Mouse (Mus musculus): ENCODE data around the gene Ank2.

Ank2 gene

GRCm38 (mm10) chr3:127015175-127015574 lies 484.0 kb downstream of the Ank2 start:
- no peak for DNase-seq

- DNase-seq = no peak
Measured at GRCm38 (mm10) chr3:127013976-127014375, 485.2 kb downstream of the Ank2 start.

GRCm38 (mm10) chr3:127012525-127012924 lies 486.6 kb downstream of the Ank2 start:
- peak; percentile 56 for DNase-seq

- DNase-seq = no peak
Measured at GRCm38 (mm10) chr3:127005898-127006673, 493.1 kb downstream of the Ank2 start.

GRCm38 (mm10) chr3:127004860-127005633 lies 494.1 kb downstream of the Ank2 start:
- no peak for DNase-seq

GRCm38 (mm10) chr3:127003946-127004345 lies 495.2 kb downstream of the Ank2 start:
- DNase-seq = no peak

- no peak for DNase-seq
Measured at GRCm38 (mm10) chr3:126998742-126999112, 500.4 kb downstream of the Ank2 start.

GRCm38 (mm10) chr3:126998008-126998741 lies 501.0 kb downstream of the Ank2 start:
- peak; percentile 32 for DNase-seq

GRCm38 (mm10) chr3:126997391-126998007 lies 501.7 kb downstream of the Ank2 start:
- DNase-seq = peak; percentile 32

GRCm38 (mm10) chr3:126996721-126997120 lies 502.4 kb downstream of the Ank2 start:
- peak; percentile 37 for DNase-seq

GRCm38 (mm10) chr3:126995970-126996369 lies 503.2 kb downstream of the Ank2 start:
- DNase-seq = peak; percentile 36

GRCm38 (mm10) chr3:126994149-126994548 lies 505.0 kb downstream of the Ank2 start:
- peak; percentile 56 for DNase-seq

- no peak for DNase-seq
Measured at GRCm38 (mm10) chr3:126989936-126990335, 509.2 kb downstream of the Ank2 start.

- no peak for DNase-seq
Measured at GRCm38 (mm10) chr3:126986687-126987086, 512.5 kb downstream of the Ank2 start.

- no peak for DNase-seq
Measured at GRCm38 (mm10) chr3:126982814-126983213, 516.3 kb downstream of the Ank2 start.

GRCm38 (mm10) chr3:126981163-126981562 lies 518.0 kb downstream of the Ank2 start:
- no peak for DNase-seq

- DNase-seq = no peak
Measured at GRCm38 (mm10) chr3:126979635-126980034, 519.5 kb downstream of the Ank2 start.

GRCm38 (mm10) chr3:126978768-126979410 lies 520.3 kb downstream of the Ank2 start:
- DNase-seq = peak; percentile 74

- DNase-seq = peak; percentile 28
Measured at GRCm38 (mm10) chr3:126977399-126977798, 521.8 kb downstream of the Ank2 start.

GRCm38 (mm10) chr3:126976793-126977192 lies 522.4 kb downstream of the Ank2 start:
- no peak for DNase-seq

- no peak for DNase-seq
Measured at GRCm38 (mm10) chr3:126975409-126975808, 523.7 kb downstream of the Ank2 start.

GRCm38 (mm10) chr3:126973551-126973950 lies 525.6 kb downstream of the Ank2 start:
- DNase-seq = no peak
